Mouse (Mus musculus) myocyte (in vitro differentiated cells): ENCODE measurements around the gene Mrps6.

ENCODE experiments used
- CEBPB ChIP-seq: IDR thresholded peaks from 2 replicates; pipeline ENCODE4 v1.6.1; 2011; ENCODE audit warnings: mild to moderate bottlenecking, moderate library complexity; ENCODE audit not compliant: poor library complexity, insufficient read depth, severe bottlenecking
- E2F4 ChIP-seq: IDR thresholded peaks from one replicate; pipeline ENCODE4 v1.6.1; 2011; ENCODE audit warnings: mild to moderate bottlenecking, control low read depth, moderate library complexity; ENCODE audit not compliant: insufficient read depth
- MAX ChIP-seq: IDR thresholded peaks from one replicate; pipeline ENCODE4 v1.6.1; 2011; ENCODE audit warnings: low read depth, mild to moderate bottlenecking, control low read depth
- MYOD1 ChIP-seq, 3 experiments: IDR thresholded peaks; one replicate each; pipeline ENCODE4 v1.6.1; 2011; ENCODE audit warnings: control low read depth in 2 of 3, low read depth in 2 of 3, mild to moderate bottlenecking in 2 of 3, moderate library complexity in 1 of 3; ENCODE audit not compliant: insufficient read length in 2 of 3, control insufficient read depth in 1 of 3
- MYOG ChIP-seq, 3 experiments: IDR thresholded peaks; one replicate each; pipeline ENCODE4 v1.6.1; 2011; ENCODE audit warnings: control low read depth in 2 of 3, low read depth in 2 of 3, mild to moderate bottlenecking in 2 of 3; ENCODE audit not compliant: insufficient read length in 2 of 3, control insufficient read depth in 1 of 3, insufficient read depth in 1 of 3
- POLR2A ChIP-seq: IDR thresholded peaks from one replicate; pipeline ENCODE4 v1.6.1; 2011; ENCODE audit warnings: low read depth, mild to moderate bottlenecking, control low read depth, moderate library complexity; ENCODE audit not compliant: insufficient read length
- POLR2AphosphoS2 ChIP-seq: IDR thresholded peaks from one replicate; pipeline ENCODE4 v1.6.1; 2011; ENCODE audit warnings: low read depth, control low read depth; ENCODE audit not compliant: insufficient read length
- REST ChIP-seq: IDR thresholded peaks from one replicate; pipeline ENCODE4 v1.6.1; 2011; ENCODE audit warnings: mild to moderate bottlenecking, control low read depth, moderate library complexity; ENCODE audit not compliant: insufficient read depth, insufficient read length
- SRF ChIP-seq: IDR thresholded peaks from one replicate; pipeline ENCODE4 v1.6.1; 2011; ENCODE audit warnings: low read depth; ENCODE audit not compliant: control insufficient read depth, insufficient read length
- TCF12 ChIP-seq: IDR thresholded peaks from one replicate; pipeline ENCODE4 v1.6.1; 2011; ENCODE audit warnings: mild to moderate bottlenecking, control low read depth; ENCODE audit not compliant: poor library complexity, insufficient read depth, severe bottlenecking
- TCF3 ChIP-seq: IDR thresholded peaks from one replicate; pipeline ENCODE4 v1.6.1; 2011; ENCODE audit warnings: low read depth, control low read depth; ENCODE audit not compliant: insufficient read length
- USF1 ChIP-seq: IDR thresholded peaks from one replicate; pipeline ENCODE4 v1.6.1; 2011; ENCODE audit warnings: low read depth, mild to moderate bottlenecking, control low read depth, moderate library complexity

GRCm38 (mm10) chr16:92091876-92092275, 33.8 kb downstream of the Mrps6 start:
- no peak for TF ChIP-seq POLR2A
- TF ChIP-seq POLR2AphosphoS2, result no peak
- TF ChIP-seq TCF12, result no peak
- TF ChIP-seq E2F4, result no peak
- TF ChIP-seq MAX, result no peak
- TF ChIP-seq REST, result no peak
- TF ChIP-seq USF1, result no peak
- TF ChIP-seq MYOG (IDR thresholded peaks at IDR 0.05; ENCODE audit: control insufficient read depth in 1 of 3, insufficient read depth in 1 of 3, insufficient read length in 2 of 3, low read depth in 2 of 3), result no peak
- no peak for TF ChIP-seq TCF3
- no peak for TF ChIP-seq MYOD1 (IDR thresholded peaks at IDR 0.05; ENCODE audit: control insufficient read depth in 1 of 3, insufficient read length in 2 of 3, low read depth in 2 of 3)
- TF ChIP-seq CEBPB, result no peak
- no peak for TF ChIP-seq SRF
